Mouse (Mus musculus): ENCODE data around the gene Sh3pxd2b. TPM values are rescaled to one million over a fixed set of nuclear protein-coding genes. Genes with fewer than 3 reads are reported as not detected.

Gene Sh3pxd2b
- polyA plus RNA-seq, 1 experiment from 2014 or later: 7.4 TPM

GRCm38 (mm10) chr11:32453353-32453915, 105.8 kb downstream of the Sh3pxd2b start:
- Histone ChIP-seq H3K9ac (replicated peaks; ENCODE audit: low read depth) (no peak overlapping the region), H3K27me3 (replicated peaks; ENCODE audit: insufficient read depth, low read length) (no peaks in the 10 kb centered on the region), H3K9me3 (ENCODE audit: low read length) (no peaks in the 10 kb centered on the region), H3K4me2 (replicated peaks; ENCODE audit: low read depth, low read length) (no peak overlapping the region), H3K27ac (ENCODE audit: low read length) (no peak overlapping the region), H3K4me3 (ENCODE audit: low read depth, low read length) (no peak overlapping the region), H3K36me3 (ENCODE audit: insufficient read depth, low read length) (no peaks in the 10 kb centered on the region), H3K4me1 (ENCODE audit: insufficient read depth, low read depth, low read length) (no peaks in the 10 kb centered on the region; the same call in 1 of the 2 replicates)
- DNase-seq (ENCODE audit: low spot score): peak; percentile 56
- no peak for TF ChIP-seq CTCF (IDR thresholded peaks at IDR 0.05)
- no peak for TF ChIP-seq EP300 (IDR thresholded peaks at IDR 0.05)
- WGBS: 64% methylated on average over 8 of the region's 8 CpGs
- no peak for ATAC-seq

- Histone ChIP-seq H3K27ac (ENCODE audit: low read length) (peak overlapping the region; percentile 91), H3K4me3 (ENCODE audit: low read depth, low read length) (peak overlapping the region; percentile 92), H3K27me3 (replicated peaks; ENCODE audit: insufficient read depth, low read length) (no peaks in the 10 kb centered on the region), H3K9me3 (ENCODE audit: low read length) (no peaks in the 10 kb centered on the region), H3K9ac (replicated peaks; ENCODE audit: low read depth) (peak overlapping the region; percentile 90), H3K4me1 (ENCODE audit: insufficient read depth, low read depth, low read length) (no peaks in the 10 kb centered on the region; the same call in 1 of the 2 replicates), H3K4me2 (replicated peaks; ENCODE audit: low read depth, low read length) (peak overlapping the region; percentile 85), H3K36me3 (ENCODE audit: insufficient read depth, low read length) (no peaks in the 10 kb centered on the region)
- 3% methylated on average over 19 of the region's 19 CpGs for WGBS
- ATAC-seq (no peak; the same call in 1 of the 2 replicates), DNase-seq (ENCODE audit: low spot score) (peak; percentile 51)
- TF ChIP-seq EP300 (IDR thresholded peaks at IDR 0.05) (no peak), CTCF (IDR thresholded peaks at IDR 0.05) (0 out of 2 replicates have a peak, but pooled peaks have one; percentile 0)
These were observed 106.7 kb downstream of the Sh3pxd2b start for GRCm38 (mm10) chr11:32454231-32454799.

DNA sequence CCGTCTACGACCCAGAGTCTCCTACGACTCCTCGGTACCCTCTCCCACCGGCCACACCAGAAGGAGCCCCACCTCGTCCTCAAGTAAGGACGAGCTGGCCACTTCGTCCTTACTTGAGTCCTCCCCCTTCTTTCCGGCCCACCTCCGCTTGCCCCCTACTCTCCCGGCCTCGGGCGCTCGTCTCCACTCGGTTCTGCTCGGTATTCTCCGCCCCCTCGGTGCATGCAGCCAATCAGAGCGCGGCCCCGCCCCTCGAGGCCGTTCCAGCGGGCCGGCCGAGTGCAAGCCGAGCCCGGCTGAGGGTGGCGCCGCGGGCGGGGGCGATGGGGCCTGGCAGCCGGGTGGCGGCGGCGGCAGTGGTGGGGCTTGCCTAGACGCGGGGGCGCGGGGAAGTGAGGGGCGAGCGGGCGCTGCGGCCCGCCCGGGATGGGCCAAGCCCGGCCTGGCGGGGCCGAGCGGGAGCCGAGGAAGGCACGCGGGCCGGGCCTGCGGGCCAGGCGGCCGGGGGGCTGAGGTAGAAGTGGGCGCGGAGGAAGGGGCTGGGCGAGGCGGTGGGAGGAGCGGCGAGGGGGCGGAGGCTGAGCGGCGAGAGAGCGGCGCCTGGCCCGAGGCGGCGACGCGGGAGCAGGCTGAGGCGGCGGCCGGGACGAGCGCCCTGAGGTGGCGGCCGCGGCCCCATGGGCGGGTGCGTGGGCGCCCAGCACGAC, 107.3 kb downstream of the Sh3pxd2b start, which contains the start of gene Ubtd2:
Ubtd2 (plus strand) TSS at position 571 of the 707 bp plus-strand sequence.
- Histone ChIP-seq H3K36me3 (ENCODE audit: insufficient read depth, low read length) (no peaks in the 10 kb centered on the region), H3K27ac (ENCODE audit: low read length) (peak within 1 kb of the TSS; percentile 91), H3K4me1 (ENCODE audit: insufficient read depth, low read depth, low read length) (no peaks in the 10 kb centered on the region; the same call in 1 of the 2 replicates), H3K9ac (replicated peaks; ENCODE audit: low read depth) (peak within 1 kb of the TSS; percentile 90), H3K4me2 (replicated peaks; ENCODE audit: low read depth, low read length) (peak within 1 kb of the TSS; percentile 85), H3K27me3 (replicated peaks; ENCODE audit: insufficient read depth, low read length) (no peaks in the 10 kb centered on the region), H3K9me3 (ENCODE audit: low read length) (no peaks in the 10 kb centered on the region), H3K4me3 (ENCODE audit: low read depth, low read length) (peak within 1 kb of the TSS; percentile 92)
- DNase-seq (ENCODE audit: low spot score) (peak; percentile 96), ATAC-seq (peak; percentile 98)
- under 1% methylated on average over 60 of the region's 86 CpGs for WGBS
- TF ChIP-seq EP300 (IDR thresholded peaks at IDR 0.05): no peak
- TF ChIP-seq CTCF (IDR thresholded peaks at IDR 0.05): no peak

GRCm38 (mm10) chr11:32455507-32456141, 108.0 kb downstream of the Sh3pxd2b start:
- Histone ChIP-seq H3K9ac (replicated peaks; ENCODE audit: low read depth) (peak overlapping the region; percentile 90), H3K4me2 (replicated peaks; ENCODE audit: low read depth, low read length) (peak overlapping the region; percentile 85), H3K4me1 (ENCODE audit: insufficient read depth, low read depth, low read length) (no peaks in the 10 kb centered on the region; the same call in 1 of the 2 replicates), H3K4me3 (ENCODE audit: low read depth, low read length) (peak overlapping the region; percentile 92), H3K27ac (ENCODE audit: low read length) (peak overlapping the region; percentile 91), H3K9me3 (ENCODE audit: low read length) (no peaks in the 10 kb centered on the region), H3K36me3 (ENCODE audit: insufficient read depth, low read length) (no peaks in the 10 kb centered on the region), H3K27me3 (replicated peaks; ENCODE audit: insufficient read depth, low read length) (no peaks in the 10 kb centered on the region)
- DNase-seq (ENCODE audit: low spot score) (peak; percentile 75), ATAC-seq (peak; percentile 9)
- TF ChIP-seq EP300 (IDR thresholded peaks at IDR 0.05) (no peak), CTCF (IDR thresholded peaks at IDR 0.05) (peak; percentile 49)
- under 1% methylated on average over 45 of the region's 58 CpGs for WGBS

- peak overlapping the region; percentile 90; the same call in 1 of the 2 replicates for H3K9ac ChIP-seq (replicated peaks; ENCODE audit: low read depth)
- peak overlapping the region; percentile 85 for H3K4me2 ChIP-seq (replicated peaks; ENCODE audit: low read depth, low read length)
- no peaks in the 10 kb centered on the region for H3K36me3 ChIP-seq (ENCODE audit: insufficient read depth, low read length)
- TF ChIP-seq EP300 (IDR thresholded peaks at IDR 0.05) (no peak), CTCF (IDR thresholded peaks at IDR 0.05) (no peak)
- no peaks in the 10 kb centered on the region; the same call in 1 of the 2 replicates for H3K4me1 ChIP-seq (ENCODE audit: insufficient read depth, low read depth, low read length)
- no peaks in the 10 kb centered on the region for H3K9me3 ChIP-seq (ENCODE audit: low read length)
- 8% methylated on average over 6 of the region's 6 CpGs for WGBS
- H3K27me3 ChIP-seq (replicated peaks; ENCODE audit: insufficient read depth, low read length): no peaks in the 10 kb centered on the region
- ATAC-seq (no peak), DNase-seq (ENCODE audit: low spot score) (peak; percentile 17)
- peak overlapping the region; percentile 91; the same call in 1 of the 2 replicates for H3K27ac ChIP-seq (ENCODE audit: low read length)
- H3K4me3 ChIP-seq (ENCODE audit: low read depth, low read length): peak overlapping the region; percentile 92
These were observed 108.7 kb downstream of the Sh3pxd2b start for GRCm38 (mm10) chr11:32456356-32456755.

DNA sequence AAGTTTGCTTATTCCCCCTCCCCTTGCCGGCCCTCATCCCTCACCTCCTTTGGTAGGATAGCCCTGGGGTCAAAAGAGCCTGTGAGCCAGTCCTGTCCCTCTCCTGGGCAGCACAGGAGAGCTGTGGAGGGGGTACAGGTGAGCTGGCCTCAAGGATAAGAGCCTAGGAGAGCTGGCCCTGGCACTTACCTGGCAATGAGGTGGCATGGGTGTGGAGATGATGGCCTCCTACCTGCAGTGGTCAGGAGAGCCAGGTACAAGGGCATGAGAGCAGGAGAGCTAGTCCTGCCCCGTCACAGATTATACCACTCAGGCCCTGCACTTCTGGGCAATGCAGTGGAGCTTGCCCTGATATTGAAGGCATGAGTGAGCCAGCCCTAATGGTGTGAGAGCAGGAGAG, 116.7 kb downstream of the Sh3pxd2b start:
- H3K27ac ChIP-seq (ENCODE audit: low read length): no peak overlapping the region
- no peak overlapping the region for H3K4me2 ChIP-seq (replicated peaks; ENCODE audit: low read depth, low read length)
- no peaks in the 10 kb centered on the region for H3K27me3 ChIP-seq (replicated peaks; ENCODE audit: insufficient read depth, low read length)
- ATAC-seq: peak; percentile 50
- 24% methylated on average over 2 of the region's 2 CpGs for WGBS
- no peaks in the 10 kb centered on the region for H3K9me3 ChIP-seq (ENCODE audit: low read length)
- H3K9ac ChIP-seq (replicated peaks; ENCODE audit: low read depth): no peak overlapping the region
- peak; percentile 22 for DNase-seq (ENCODE audit: low spot score)
- H3K4me3 ChIP-seq (ENCODE audit: low read depth, low read length): no peak overlapping the region
- TF ChIP-seq EP300 (IDR thresholded peaks at IDR 0.05) (no peak), CTCF (IDR thresholded peaks at IDR 0.05) (no peak)
- no peaks in the 10 kb centered on the region for H3K4me1 ChIP-seq (ENCODE audit: insufficient read depth, low read depth, low read length)
- no peaks in the 10 kb centered on the region for H3K36me3 ChIP-seq (ENCODE audit: insufficient read depth, low read length)

All from lung, postnatal 0 days (tissue).